Mouse (Mus musculus): ENCODE results near the gene Atg4a. TPM values are rescaled to one million over a fixed set of nuclear protein-coding genes. Genes with fewer than 3 reads are reported as not detected.
A peak's percentile ranks its signal among the peaks of the same experiment; 100 is the strongest.

The Atg4a gene
- polyA plus RNA-seq (2011; ENCODE audit: insufficient read depth, insufficient read length, low read depth, missing spikeins): 4.3 and 4.6 TPM in 2 replicates

DNA sequence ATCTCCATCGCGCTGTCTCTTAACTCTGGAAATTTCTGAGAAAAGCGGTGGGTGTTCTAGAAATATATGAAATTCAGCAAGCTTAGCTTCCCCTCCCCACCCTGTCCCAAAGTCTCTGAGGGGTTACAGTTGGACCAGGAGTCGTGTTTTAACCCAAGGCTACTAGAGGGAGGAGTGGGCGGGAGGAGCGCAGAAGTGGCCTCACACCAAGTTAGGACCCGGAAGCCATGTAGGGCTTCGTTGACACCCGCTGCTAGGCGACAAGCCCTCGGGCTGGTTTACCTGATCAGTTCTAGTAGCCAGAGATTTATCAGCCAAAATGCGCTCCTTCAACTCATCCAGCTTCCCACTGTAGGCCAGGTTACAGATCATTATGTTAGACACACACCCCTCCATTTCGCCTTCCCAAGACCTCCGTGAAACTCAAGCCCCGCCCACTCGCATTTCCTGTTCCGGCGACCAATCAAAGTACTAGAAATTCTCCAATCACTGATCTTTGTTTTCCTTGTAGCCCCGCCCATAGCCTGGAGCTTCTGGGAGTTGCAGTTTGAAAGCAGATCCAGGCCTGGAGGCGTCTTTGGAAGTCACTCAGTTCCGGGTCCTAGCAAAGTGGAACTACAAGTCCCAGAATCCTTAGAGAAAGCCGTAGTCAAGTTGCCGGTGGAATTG is at the start of gene Atg4a, which contains the start of gene Psmd10:
Gene Atg4a, plus strand, starts transcription at position 636 of the 669 bp plus-strand sequence.
Gene Psmd10, minus strand, starts transcription at position 457 of the 669 bp plus-strand sequence.
- no peaks in the 10 kb centered on the region for H3K4me1 ChIP-seq (ENCODE audit: control insufficient read depth, insufficient read depth, low read length)
- peak within 1 kb of the TSS; percentile 97 for H3K4me3 ChIP-seq (ENCODE audit: low read depth, low read length)
- no peak within 1 kb of the TSS for H3K27ac ChIP-seq (ENCODE audit: insufficient read depth, low read length)
- no peak for TF ChIP-seq POLR2A (IDR thresholded peaks at IDR 0.05; ENCODE audit: insufficient read depth, low read length)
- TF ChIP-seq CTCF (IDR thresholded peaks at IDR 0.05; ENCODE audit: low read depth, low read length): no peak
- TF ChIP-seq EP300 (IDR thresholded peaks at IDR 0.05; ENCODE audit: insufficient read depth, low read depth, low read length): no peak
- H3K9me3 ChIP-seq (replicated peaks; ENCODE audit: control insufficient read depth, insufficient read depth, low read length, poor library complexity, severe bottlenecking): no peaks in the 10 kb centered on the region
- H3K36me3 ChIP-seq (ENCODE audit: control insufficient read depth, insufficient read depth, low read length, poor library complexity, severe bottlenecking): no peaks in the 10 kb centered on the region; the same call in 1 of the 2 replicates
- no peaks in the 10 kb centered on the region for H3K27me3 ChIP-seq (ENCODE audit: control insufficient read depth, insufficient read depth, low read length, poor library complexity, severe bottlenecking)
- peak within 1 kb of the TSS; percentile 58 for H3K9ac ChIP-seq (ENCODE audit: low read depth, poor library complexity, severe bottlenecking)

- no peaks in the 10 kb centered on the region for H3K4me1 ChIP-seq (ENCODE audit: control insufficient read depth, insufficient read depth, low read length)
- no peaks in the 10 kb centered on the region for H3K27me3 ChIP-seq (ENCODE audit: control insufficient read depth, insufficient read depth, low read length, poor library complexity, severe bottlenecking)
- H3K27ac ChIP-seq (ENCODE audit: insufficient read depth, low read length): no peak within 1 kb of the TSS
- no peaks in the 10 kb centered on the region for H3K36me3 ChIP-seq (ENCODE audit: control insufficient read depth, insufficient read depth, low read length, poor library complexity, severe bottlenecking)
- H3K9ac ChIP-seq (ENCODE audit: low read depth, poor library complexity, severe bottlenecking): no peak within 1 kb of the TSS
- H3K4me3 ChIP-seq (ENCODE audit: low read depth, low read length): no peak within 1 kb of the TSS
- no peaks in the 10 kb centered on the region for H3K9me3 ChIP-seq (replicated peaks; ENCODE audit: control insufficient read depth, insufficient read depth, low read length, poor library complexity, severe bottlenecking)
- TF ChIP-seq EP300 (IDR thresholded peaks at IDR 0.05; ENCODE audit: insufficient read depth, low read depth, low read length) (no peak), POLR2A (IDR thresholded peaks at IDR 0.05; ENCODE audit: insufficient read depth, low read length) (no peak), CTCF (IDR thresholded peaks at IDR 0.05; ENCODE audit: low read depth, low read length) (no peak)
Observed at GRCm38 (mm10) chrX:140907360-140907759, 49.3 kb upstream of the Atg4a start, which contains the start of gene Vsig1. Vsig1 (plus strand) TSS chrX:140907608.

GRCm38 (mm10) chrX:140921321-140921720 is 35.4 kb upstream of the Atg4a start:
- Histone ChIP-seq H3K9ac (ENCODE audit: low read depth, poor library complexity, severe bottlenecking) (no peak overlapping the region), H3K27me3 (ENCODE audit: control insufficient read depth, insufficient read depth, low read length, poor library complexity, severe bottlenecking) (no peaks in the 10 kb centered on the region), H3K27ac (ENCODE audit: insufficient read depth, low read length) (no peak overlapping the region), H3K9me3 (replicated peaks; ENCODE audit: control insufficient read depth, insufficient read depth, low read length, poor library complexity, severe bottlenecking) (no peaks in the 10 kb centered on the region), H3K4me3 (ENCODE audit: low read depth, low read length) (no peak overlapping the region), H3K4me1 (ENCODE audit: control insufficient read depth, insufficient read depth, low read length) (no peaks in the 10 kb centered on the region), H3K36me3 (ENCODE audit: control insufficient read depth, insufficient read depth, low read length, poor library complexity, severe bottlenecking) (no peaks in the 10 kb centered on the region)
- TF ChIP-seq EP300 (IDR thresholded peaks at IDR 0.05; ENCODE audit: insufficient read depth, low read depth, low read length) (no peak), CTCF (IDR thresholded peaks at IDR 0.05; ENCODE audit: low read depth, low read length) (no peak), POLR2A (IDR thresholded peaks at IDR 0.05; ENCODE audit: insufficient read depth, low read length) (no peak)

DNA sequence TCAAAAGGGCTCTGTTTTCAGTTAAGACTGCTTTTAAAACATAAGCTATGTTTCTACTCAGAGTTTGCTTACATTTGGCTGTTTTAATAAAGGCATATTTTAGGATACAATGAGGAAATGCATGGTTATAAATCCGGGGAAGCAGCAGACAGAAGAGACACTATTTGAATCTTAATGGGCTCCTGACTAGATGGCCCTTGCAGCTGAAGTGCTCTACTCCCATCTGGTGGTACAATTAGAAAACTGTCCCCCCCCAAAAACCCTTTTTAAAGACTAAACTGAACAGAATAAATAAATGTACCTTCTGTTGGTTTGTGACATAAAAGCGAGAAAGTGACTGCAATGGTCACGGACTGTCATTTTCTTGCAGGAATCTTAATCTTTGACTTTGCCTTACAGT is 24.6 kb upstream of the Atg4a start:
- no peak overlapping the region for H3K4me3 ChIP-seq (ENCODE audit: low read depth, low read length)
- TF ChIP-seq EP300 (IDR thresholded peaks at IDR 0.05; ENCODE audit: insufficient read depth, low read depth, low read length): no peak
- TF ChIP-seq POLR2A (IDR thresholded peaks at IDR 0.05; ENCODE audit: insufficient read depth, low read length): no peak
- TF ChIP-seq CTCF (IDR thresholded peaks at IDR 0.05; ENCODE audit: low read depth, low read length): no peak
- no peaks in the 10 kb centered on the region for H3K36me3 ChIP-seq (ENCODE audit: control insufficient read depth, insufficient read depth, low read length, poor library complexity, severe bottlenecking)
- no peak overlapping the region for H3K27ac ChIP-seq (ENCODE audit: insufficient read depth, low read length)
- no peak overlapping the region for H3K9ac ChIP-seq (ENCODE audit: low read depth, poor library complexity, severe bottlenecking)
- H3K9me3 ChIP-seq (replicated peaks; ENCODE audit: control insufficient read depth, insufficient read depth, low read length, poor library complexity, severe bottlenecking): no peaks in the 10 kb centered on the region
- no peaks in the 10 kb centered on the region for H3K4me1 ChIP-seq (ENCODE audit: control insufficient read depth, insufficient read depth, low read length)
- no peaks in the 10 kb centered on the region for H3K27me3 ChIP-seq (ENCODE audit: control insufficient read depth, insufficient read depth, low read length, poor library complexity, severe bottlenecking)

DNA sequence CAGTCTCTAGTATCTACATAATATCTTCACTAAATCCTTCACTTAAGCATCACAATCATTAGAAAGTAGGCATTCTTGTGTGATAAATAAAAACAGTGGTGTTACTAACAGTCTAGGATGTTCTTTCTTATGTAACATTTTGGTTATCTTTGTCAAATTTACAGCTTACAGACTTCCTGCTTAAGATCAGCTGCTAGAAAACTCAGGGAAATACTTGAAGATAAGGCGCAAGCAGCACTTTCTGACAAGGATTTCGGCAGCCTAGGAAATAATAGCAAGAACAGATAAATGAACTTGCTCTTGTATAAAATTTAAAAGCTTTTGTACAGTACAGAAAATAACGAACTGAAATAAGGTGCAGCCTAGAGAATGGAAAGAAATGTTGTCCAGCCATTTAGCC is 23.4 kb upstream of the Atg4a start:
- no peak for TF ChIP-seq POLR2A (IDR thresholded peaks at IDR 0.05; ENCODE audit: insufficient read depth, low read length)
- H3K4me3 ChIP-seq (ENCODE audit: low read depth, low read length): no peak overlapping the region
- H3K4me1 ChIP-seq (ENCODE audit: control insufficient read depth, insufficient read depth, low read length): no peaks in the 10 kb centered on the region
- H3K27ac ChIP-seq (ENCODE audit: insufficient read depth, low read length): no peak overlapping the region
- H3K36me3 ChIP-seq (ENCODE audit: control insufficient read depth, insufficient read depth, low read length, poor library complexity, severe bottlenecking): no peaks in the 10 kb centered on the region
- no peak overlapping the region for H3K9ac ChIP-seq (ENCODE audit: low read depth, poor library complexity, severe bottlenecking)
- H3K27me3 ChIP-seq (ENCODE audit: control insufficient read depth, insufficient read depth, low read length, poor library complexity, severe bottlenecking): no peaks in the 10 kb centered on the region
- H3K9me3 ChIP-seq (replicated peaks; ENCODE audit: control insufficient read depth, insufficient read depth, low read length, poor library complexity, severe bottlenecking): no peaks in the 10 kb centered on the region

- H3K27me3 ChIP-seq (ENCODE audit: control insufficient read depth, insufficient read depth, low read length, poor library complexity, severe bottlenecking): no peaks in the 10 kb centered on the region
- no peak overlapping the region for H3K27ac ChIP-seq (ENCODE audit: insufficient read depth, low read length)
- no peaks in the 10 kb centered on the region for H3K9me3 ChIP-seq (replicated peaks; ENCODE audit: control insufficient read depth, insufficient read depth, low read length, poor library complexity, severe bottlenecking)
- H3K4me1 ChIP-seq (ENCODE audit: control insufficient read depth, insufficient read depth, low read length): no peaks in the 10 kb centered on the region
- H3K36me3 ChIP-seq (ENCODE audit: control insufficient read depth, insufficient read depth, low read length, poor library complexity, severe bottlenecking): no peaks in the 10 kb centered on the region
- no peak overlapping the region for H3K9ac ChIP-seq (ENCODE audit: low read depth, poor library complexity, severe bottlenecking)
- TF ChIP-seq POLR2A (IDR thresholded peaks at IDR 0.05; ENCODE audit: insufficient read depth, low read length) (no peak), CTCF (IDR thresholded peaks at IDR 0.05; ENCODE audit: low read depth, low read length) (no peak), EP300 (IDR thresholded peaks at IDR 0.05; ENCODE audit: insufficient read depth, low read depth, low read length) (no peak)
- no peak overlapping the region for H3K4me3 ChIP-seq (ENCODE audit: low read depth, low read length)
Observed at GRCm38 (mm10) chrX:140936271-140936670, 20.4 kb upstream of the Atg4a start.

Measured in ES-Bruce4 (cell line).